Mouse (Mus musculus): ENCODE measurements around the gene Ccdc151. TPM values are rescaled to one million over a fixed set of nuclear protein-coding genes. Genes with fewer than 3 reads are reported as not detected.

Ccdc151 gene
- polyA plus RNA-seq, 1 experiment from 2014 or later: 5.0 TPM

GRCm38 (mm10) chr9:21951977-21952376 is 50.5 kb downstream of the Ccdc151 start:
- WGBS: 86% methylated on average over 3 of the region's 3 CpGs
- ATAC-seq (ENCODE audit: low FRiP score): no peak
- peaks cover 23% of the 10 kb centered on the region for H3K27me3 ChIP-seq

GRCm38 (mm10) chr9:21950322-21950721 is 52.1 kb downstream of the Ccdc151 start:
- 18% methylated on average over 11 of the region's 11 CpGs for WGBS
- Histone ChIP-seq H3K27ac (no peak overlapping the region), H3K9ac (no peak overlapping the region), H3K9me3 (0 out of 2 replicates have a peak, but pooled peaks cover 3% of the 10 kb centered on the region), H3K36me3 (replicated peaks) (no peaks in the 10 kb centered on the region), H3K4me1 (peaks cover 27% of the 10 kb centered on the region), H3K4me3 (replicated peaks) (no peak overlapping the region), H3K27me3 (peaks cover 30% of the 10 kb centered on the region), H3K4me2 (no peak overlapping the region)
- ATAC-seq (ENCODE audit: low FRiP score): no peak

More at GRCm38 (mm10) chr9:21951977-21952376, 50.5 kb downstream of the Ccdc151 start:
- no peak overlapping the region for H3K4me3 ChIP-seq (replicated peaks)
- no peaks in the 10 kb centered on the region for H3K36me3 ChIP-seq (replicated peaks)
- H3K4me2 ChIP-seq: no peak overlapping the region
- no peak overlapping the region for H3K9ac ChIP-seq
- peaks cover 31% of the 10 kb centered on the region for H3K4me1 ChIP-seq
- no peak overlapping the region for H3K27ac ChIP-seq
- 0 out of 2 replicates have a peak, but pooled peaks cover 3% of the 10 kb centered on the region for H3K9me3 ChIP-seq

- Histone ChIP-seq H3K4me3 (replicated peaks) (no peak overlapping the region), H3K9ac (no peak overlapping the region), H3K4me2 (no peak overlapping the region), H3K27ac (no peak overlapping the region), H3K36me3 (replicated peaks) (no peaks in the 10 kb centered on the region), H3K27me3 (peaks cover 35% of the 10 kb centered on the region), H3K9me3 (0 out of 2 replicates have a peak, but pooled peaks cover 3% of the 10 kb centered on the region), H3K4me1 (peaks cover 20% of the 10 kb centered on the region)
- 74% methylated on average over 6 of the region's 6 CpGs for WGBS
- ATAC-seq (ENCODE audit: low FRiP score): no peak
Observed at GRCm38 (mm10) chr9:21948790-21949189, 53.6 kb downstream of the Ccdc151 start.

GRCm38 (mm10) chr9:21948146-21948545 is 54.3 kb downstream of the Ccdc151 start:
- no peak overlapping the region for H3K4me2 ChIP-seq
- no peaks in the 10 kb centered on the region for H3K36me3 ChIP-seq (replicated peaks)
- peaks cover 14% of the 10 kb centered on the region for H3K4me1 ChIP-seq
- WGBS: 56% methylated on average over 8 of the region's 8 CpGs
- no peak overlapping the region for H3K4me3 ChIP-seq (replicated peaks)
- H3K27me3 ChIP-seq: peaks cover 35% of the 10 kb centered on the region
- 0 out of 2 replicates have a peak, but pooled peaks cover 3% of the 10 kb centered on the region for H3K9me3 ChIP-seq
- no peak overlapping the region for H3K27ac ChIP-seq
- H3K9ac ChIP-seq: no peak overlapping the region
- no peak for ATAC-seq (ENCODE audit: low FRiP score)

- H3K27ac ChIP-seq: no peak overlapping the region
- 0 out of 2 replicates have a peak, but pooled peaks cover 3% of the 10 kb centered on the region for H3K9me3 ChIP-seq
- 0 out of 2 replicates have a peak overlapping the region, but pooled peaks have one; percentile 10 for H3K4me3 ChIP-seq (replicated peaks)
- ATAC-seq (ENCODE audit: low FRiP score): no peak
- H3K36me3 ChIP-seq (replicated peaks): no peaks in the 10 kb centered on the region
- H3K4me1 ChIP-seq: peaks cover 10% of the 10 kb centered on the region; the same call in 1 of the 2 replicates
- peak overlapping the region; percentile 17; the same call in 1 of the 2 replicates for H3K9ac ChIP-seq
- 5% methylated on average over 27 of the region's 28 CpGs for whole genome bisulfite sequencing
- H3K4me2 ChIP-seq: peak overlapping the region; percentile 32
- H3K27me3 ChIP-seq: peaks cover 35% of the 10 kb centered on the region
Observed at GRCm38 (mm10) chr9:21947540-21948130, 54.8 kb downstream of the Ccdc151 start.

- no peak overlapping the region for H3K9ac ChIP-seq
- H3K27ac ChIP-seq: no peak overlapping the region
- H3K9me3 ChIP-seq: no peaks in the 10 kb centered on the region
- peaks cover 10% of the 10 kb centered on the region; the same call in 1 of the 2 replicates for H3K4me1 ChIP-seq
- 26% methylated on average over 23 of the region's 23 CpGs for WGBS
- H3K27me3 ChIP-seq: peaks cover 32% of the 10 kb centered on the region
- ATAC-seq (ENCODE audit: low FRiP score): no peak
- peaks cover 14% of the 10 kb centered on the region for H3K36me3 ChIP-seq (replicated peaks)
- H3K4me2 ChIP-seq: no peak overlapping the region
- H3K4me3 ChIP-seq (replicated peaks): no peak overlapping the region
Observed at GRCm38 (mm10) chr9:21944267-21944666, 58.2 kb downstream of the Ccdc151 start.

- Histone ChIP-seq H3K9ac (no peak overlapping the region), H3K36me3 (replicated peaks) (peaks cover 14% of the 10 kb centered on the region), H3K4me3 (replicated peaks) (no peak overlapping the region), H3K27me3 (peaks cover 26% of the 10 kb centered on the region), H3K4me1 (peaks cover 12% of the 10 kb centered on the region), H3K27ac (no peak overlapping the region), H3K9me3 (no peaks in the 10 kb centered on the region), H3K4me2 (no peak overlapping the region)
- WGBS: 57% methylated on average over 12 of the region's 12 CpGs
- no peak; the same call in 1 of the 2 replicates for ATAC-seq (ENCODE audit: low FRiP score)
Observed at GRCm38 (mm10) chr9:21943638-21944037, 58.8 kb downstream of the Ccdc151 start.

GRCm38 (mm10) chr9:21943046-21943445 is 59.4 kb downstream of the Ccdc151 start:
- 86% methylated on average over 11 of the region's 12 CpGs for WGBS
- H3K27me3 ChIP-seq: peaks cover 20% of the 10 kb centered on the region
- peaks cover 18% of the 10 kb centered on the region for H3K4me1 ChIP-seq
- H3K4me3 ChIP-seq (replicated peaks): no peak overlapping the region
- no peak for ATAC-seq (ENCODE audit: low FRiP score)
- H3K9ac ChIP-seq: no peak overlapping the region
- no peaks in the 10 kb centered on the region for H3K9me3 ChIP-seq
- no peak overlapping the region for H3K4me2 ChIP-seq
- peaks cover 14% of the 10 kb centered on the region for H3K36me3 ChIP-seq (replicated peaks)
- no peak overlapping the region for H3K27ac ChIP-seq

Other genes starting within 250 kb of the Ccdc151 start
- gene Spc24, start 242.3 kb downstream of the Ccdc151 start, polyA plus RNA-seq (2016; fragmentation: Nextera tagmentation; extraction: Ambion mirVana): 112 and 118 TPM in 2 replicates
- gene Kank2, start 203.9 kb downstream of the Ccdc151 start, polyA plus RNA-seq (2016; fragmentation: Nextera tagmentation; extraction: Ambion mirVana): 6.1 and 6.2 TPM in 2 replicates
- 0.45 TPM in 1 of 2 replicates, not detected in the other for gene Angptl8, start 167.1 kb downstream of the Ccdc151 start, polyA plus RNA-seq (2016; fragmentation: Nextera tagmentation; extraction: Ambion mirVana)
- gene Dock6, start 150.0 kb downstream of the Ccdc151 start, polyA plus RNA-seq (2016; fragmentation: Nextera tagmentation; extraction: Ambion mirVana): 17.5 and 18.9 TPM in 2 replicates
- 12.4 and 13.1 TPM in 2 replicates for gene Rab3d, start 84.4 kb downstream of the Ccdc151 start, polyA plus RNA-seq (2016; fragmentation: Nextera tagmentation; extraction: Ambion mirVana)
- 5.2 and 5.8 TPM in 2 replicates for gene Ccdc159, start 75.2 kb downstream of the Ccdc151 start, polyA plus RNA-seq (2016; fragmentation: Nextera tagmentation; extraction: Ambion mirVana)
- 32.9 and 33.3 TPM in 2 replicates for gene Tmem205, start 75.1 kb downstream of the Ccdc151 start, polyA plus RNA-seq (2016; fragmentation: Nextera tagmentation; extraction: Ambion mirVana)
- gene Plppr2, start 65.6 kb downstream of the Ccdc151 start, polyA plus RNA-seq (2016; fragmentation: Nextera tagmentation; extraction: Ambion mirVana): 37.0 and 40.9 TPM in 2 replicates
- 7.4 and 9.5 TPM in 2 replicates for gene Swsap1, start 46.9 kb downstream of the Ccdc151 start, polyA plus RNA-seq (2016; fragmentation: Nextera tagmentation; extraction: Ambion mirVana)
- 2.0 and 4.1 TPM in 2 replicates for gene Epor, start 39.1 kb downstream of the Ccdc151 start, polyA plus RNA-seq (2016; fragmentation: Nextera tagmentation; extraction: Ambion mirVana)
- gene Rgl3, start 13.2 kb downstream of the Ccdc151 start, polyA plus RNA-seq (2016; fragmentation: Nextera tagmentation; extraction: Ambion mirVana): 2.1 and 3.4 TPM in 2 replicates
- gene Prkcsh, start 172 bp upstream of the Ccdc151 start, polyA plus RNA-seq (2016; fragmentation: Nextera tagmentation; extraction: Ambion mirVana): 88.5 and 95.0 TPM in 2 replicates
- gene Elavl3, start 49.4 kb upstream of the Ccdc151 start, polyA plus RNA-seq (2016; fragmentation: Nextera tagmentation; extraction: Ambion mirVana): 57.2 and 73.7 TPM in 2 replicates
- not detected in 2 replicates for gene Gm49318, start 68.6 kb upstream of the Ccdc151 start, polyA plus RNA-seq (2016; fragmentation: Nextera tagmentation; extraction: Ambion mirVana)
- gene Zfp653, start 68.7 kb upstream of the Ccdc151 start, polyA plus RNA-seq (2016; fragmentation: Nextera tagmentation; extraction: Ambion mirVana): 15.8 and 16.4 TPM in 2 replicates
- gene Ecsit, start 82.8 kb upstream of the Ccdc151 start, polyA plus RNA-seq (2016; fragmentation: Nextera tagmentation; extraction: Ambion mirVana): 35.0 and 39.0 TPM in 2 replicates
- 2.3 and 3.9 TPM in 2 replicates for gene Cnn1, start 96.6 kb upstream of the Ccdc151 start, polyA plus RNA-seq (2016; fragmentation: Nextera tagmentation; extraction: Ambion mirVana)
- 178 and 186 TPM in 2 replicates for gene Elof1, start 114.5 kb upstream of the Ccdc151 start, polyA plus RNA-seq (2016; fragmentation: Nextera tagmentation; extraction: Ambion mirVana)
- gene Acp5, start 133.1 kb upstream of the Ccdc151 start, polyA plus RNA-seq (2016; fragmentation: Nextera tagmentation; extraction: Ambion mirVana): 3.6 and 6.6 TPM in 2 replicates
- 63.2 and 65.8 TPM in 2 replicates for gene Pigyl, start 154.2 kb upstream of the Ccdc151 start, polyA plus RNA-seq (2016; fragmentation: Nextera tagmentation; extraction: Ambion mirVana)
- 0.10 and 0.31 TPM in 2 replicates for gene Zfp872, start 185.5 kb upstream of the Ccdc151 start, polyA plus RNA-seq (2016; fragmentation: Nextera tagmentation; extraction: Ambion mirVana)
- 10.1 and 11.3 TPM in 2 replicates for gene Zfp809, start 223.1 kb upstream of the Ccdc151 start, polyA plus RNA-seq (2016; fragmentation: Nextera tagmentation; extraction: Ambion mirVana)